Mouse (Mus musculus): ENCODE data around the gene Scd2. TPM values are rescaled to one million over a fixed set of nuclear protein-coding genes. Genes with fewer than 3 reads are reported as not detected.
"Not testable (repeated sequence)": the region's sequence is repeated elsewhere in the genome, so short reads cannot be mapped to it uniquely, and the experiment has no call there.

The Scd2 gene
- total RNA-seq (2021) = 10 to 100 TPM; 10.7 to 13.0 TPM

GRCm38 (mm10) chr19:44292941-44293768 lies at the start of gene Scd2:
Scd2 (plus strand) TSS chr19:44293674.
- intact Hi-C loops (cut with DNase I) = loop anchor here (10.0 kb wide), 1 partner anchor 128 kb away; no protein-coding TSS in a partner anchor
- DNase-seq = no peak

GRCm38 (mm10) chr19:44245761-44246171 lies 47.7 kb upstream of the Scd2 start:
- intact Hi-C loops (cut with DNase I) = loop anchor here (1.0 to 2.0 kb wide), 3 partner anchors 50 to 173 kb away; no protein-coding TSS in a partner anchor
- peak; percentile 43 to 45 for DNase-seq

GRCm38 (mm10) chr19:44246341-44246911 lies 47.0 kb upstream of the Scd2 start:
- intact Hi-C loops (cut with DNase I) = no loop called here
- peak in 1 of 2 experiments; percentile 8 for DNase-seq

GRCm38 (mm10) chr19:44247281-44248080 lies 46.0 kb upstream of the Scd2 start:
- intact Hi-C loops (cut with DNase I) = loop anchor here (2.0 kb wide), 1 partner anchor 19 kb away; no protein-coding TSS in a partner anchor
- peak; percentile 26 to 46 for DNase-seq

GRCm38 (mm10) chr19:44248081-44248853 lies 45.2 kb upstream of the Scd2 start:
- DNase-seq = peak; percentile 91 to 92
- intact Hi-C loops (cut with DNase I) = loop anchor here (2.0 kb wide), 1 partner anchor 19 kb away; no protein-coding TSS in a partner anchor

- DNase-seq = no peak
- intact Hi-C loops (cut with DNase I) = loop anchor here (2.0 kb wide), 1 partner anchor 18 kb away; no protein-coding TSS in a partner anchor
These were observed 44.6 kb upstream of the Scd2 start for GRCm38 (mm10) chr19:44248854-44249351.

DNA sequence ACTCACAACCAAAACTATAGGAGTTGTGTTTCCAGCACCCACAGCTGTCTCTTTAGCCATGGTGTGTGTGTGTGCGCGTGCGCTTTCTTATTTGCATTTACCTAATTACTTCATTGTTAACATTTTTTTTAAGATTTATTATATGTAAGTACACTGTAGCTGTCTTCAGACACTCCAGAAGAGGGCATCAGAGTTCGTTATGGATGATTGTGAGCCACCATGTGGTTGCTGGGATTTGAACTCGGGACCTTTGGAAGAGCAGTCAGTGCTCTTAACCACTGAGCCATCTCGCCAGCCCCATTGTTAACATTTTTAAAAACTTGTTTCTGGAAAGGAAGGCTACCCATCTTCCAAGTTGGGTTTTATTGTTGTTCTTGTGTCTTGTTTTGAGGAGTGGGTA lies 42.3 kb upstream of the Scd2 start:
- intact Hi-C loops (cut with DNase I); DNase-seq: not testable (repeated sequence)

DNA sequence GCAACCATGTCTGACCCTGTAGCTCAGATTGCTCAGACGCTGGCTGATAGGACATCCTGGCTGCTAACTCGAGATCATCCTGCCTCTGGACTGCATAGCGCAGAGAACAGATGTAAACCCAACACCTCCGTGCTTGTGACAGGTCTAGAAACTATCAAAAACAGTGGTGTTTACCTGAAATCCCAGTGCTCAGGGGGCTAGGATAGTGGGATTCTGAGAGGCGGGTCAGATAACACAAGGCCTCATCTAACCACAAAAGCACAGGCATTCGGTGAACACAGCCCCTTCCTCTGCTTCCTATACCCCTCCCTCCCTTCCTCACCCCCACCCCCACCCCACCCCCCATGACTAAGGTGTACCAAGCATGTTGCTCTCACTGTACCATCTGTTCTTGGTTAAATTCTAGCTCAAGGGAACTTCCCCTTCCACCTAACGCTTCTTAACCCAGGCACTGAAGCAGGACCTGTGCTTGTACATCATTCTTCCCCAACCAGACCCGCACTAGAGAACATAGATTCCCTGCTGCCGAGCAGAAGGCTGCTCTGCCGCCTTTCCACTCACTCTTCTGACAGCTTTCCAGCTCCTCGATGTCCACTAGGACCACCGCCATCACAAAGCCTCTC lies 41.4 kb upstream of the Scd2 start:
- intact Hi-C loops (cut with DNase I) = no loop called here
- DNase-seq = no peak

GRCm38 (mm10) chr19:44254106-44254505 lies 39.4 kb upstream of the Scd2 start:
- DNase-seq; intact Hi-C loops (cut with DNase I): not testable (repeated sequence)

- intact Hi-C loops (cut with DNase I) = no loop called here
- DNase-seq = no peak
These were observed 36.0 kb upstream of the Scd2 start for GRCm38 (mm10) chr19:44257377-44257966.

GRCm38 (mm10) chr19:44259484-44259883 lies 34.0 kb upstream of the Scd2 start:
- no peak for DNase-seq
- intact Hi-C loops (cut with DNase I) = no loop called here

- intact Hi-C loops (cut with DNase I) = no loop called here
- DNase-seq = no peak
These were observed 33.0 kb upstream of the Scd2 start for GRCm38 (mm10) chr19:44260487-44260886.

GRCm38 (mm10) chr19:44261774-44262173 lies 31.7 kb upstream of the Scd2 start:
- intact Hi-C loops (cut with DNase I) = no loop called here
- DNase-seq = no peak

GRCm38 (mm10) chr19:44263581-44263980 lies 29.9 kb upstream of the Scd2 start:
- intact Hi-C loops (cut with DNase I) = no loop called here
- DNase-seq = no peak

DNA sequence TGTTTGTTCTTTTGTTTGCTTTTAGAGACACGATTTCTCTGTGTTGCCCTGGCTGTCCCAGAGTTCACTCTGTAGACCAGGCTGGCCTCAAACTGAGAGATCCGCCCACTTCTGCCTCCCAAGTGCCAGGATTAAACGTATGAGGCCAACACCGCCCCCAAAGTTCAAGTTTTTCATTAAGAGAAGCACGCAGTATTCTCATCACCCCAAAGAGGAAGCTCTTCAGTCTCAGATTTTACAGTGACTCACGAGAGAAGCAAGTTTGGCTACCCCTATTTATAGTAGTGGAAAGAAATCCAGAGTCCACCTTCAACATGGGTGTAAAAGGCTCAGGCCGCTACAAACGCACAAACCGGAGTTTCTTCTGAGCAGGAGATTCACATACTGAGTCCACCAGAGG lies 29.2 kb upstream of the Scd2 start:
- no peak for DNase-seq
- intact Hi-C loops (cut with DNase I) = no loop called here

GRCm38 (mm10) chr19:44265300-44265699 lies 28.2 kb upstream of the Scd2 start:
- intact Hi-C loops (cut with DNase I) = no loop called here
- peak in 1 of 2 experiments; percentile 8 for DNase-seq

DNA sequence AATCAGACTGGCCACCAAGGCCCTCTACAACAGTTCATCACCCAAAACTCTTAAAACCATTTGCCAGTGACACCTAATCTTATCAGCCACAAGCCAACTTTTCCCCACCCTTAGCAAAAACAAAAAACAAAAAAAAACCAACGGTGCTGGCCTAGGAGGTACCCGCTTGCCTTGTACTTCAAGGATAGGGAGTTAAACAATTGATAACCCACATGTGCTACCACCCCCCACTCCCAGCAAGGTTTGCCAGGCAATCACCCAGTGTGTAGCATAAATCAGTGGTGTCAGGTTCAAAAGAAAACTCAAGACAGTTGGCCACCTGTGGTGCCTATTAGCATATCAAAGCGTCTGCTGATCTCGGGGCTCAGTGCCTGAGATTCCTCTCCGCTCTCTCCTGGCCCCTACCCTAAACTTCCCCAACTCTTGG lies 27.6 kb upstream of the Scd2 start:
- DNase-seq = no peak
- intact Hi-C loops (cut with DNase I) = loop anchor here (2.0 kb wide), 2 partner anchors 17 to 29 kb away; no protein-coding TSS in a partner anchor

GRCm38 (mm10) chr19:44266458-44266823 lies 27.0 kb upstream of the Scd2 start:
- DNase-seq = no peak
- intact Hi-C loops (cut with DNase I) = loop anchor here (2.0 kb wide), 2 partner anchors 18 to 28 kb away; no protein-coding TSS in a partner anchor

All from heart, postnatal 36 days (tissue).